Mouse (Mus musculus) olfactory bulb, adult 2 months (tissue): Measurements from ENCODE around the gene Ccin.

Experiments used
- CTCF ChIP-seq: fragments of 200-500 bp; IDR thresholded peaks from 2 replicates; pipeline ENCODE4 v1.5.1; 2012; ENCODE audit warnings: low read depth, mild to moderate bottlenecking, low read length, moderate library complexity; ENCODE audit not compliant: insufficient read depth
- POLR2A ChIP-seq: fragments of 200-500 bp; IDR thresholded peaks from 2 replicates; pipeline ENCODE4 v1.6.1; 2012; ENCODE audit warnings: mild to moderate bottlenecking, low read depth, low read length, moderate library complexity; ENCODE audit not compliant: insufficient read depth

GRCm38 (mm10) chr4:44010176-44010575 is 26.9 kb downstream of the Ccin start:
- TF ChIP-seq CTCF (no peak), POLR2A (no peak)
